Mouse (Mus musculus): Measurements from ENCODE around the gene Spen. TPM values are rescaled to one million over a fixed set of nuclear protein-coding genes. Genes with fewer than 3 reads are reported as not detected.
A peak's percentile ranks its signal among the peaks of the same experiment; 100 is the strongest.
"Not testable (repeated sequence)": the region's sequence is repeated elsewhere in the genome, so short reads cannot be mapped to it uniquely, and the experiment has no call there.

Spen gene
- total RNA-seq, 4 experiments from 2014 or later = 59.2 to 67.9 (median 66.9) TPM

DNA sequence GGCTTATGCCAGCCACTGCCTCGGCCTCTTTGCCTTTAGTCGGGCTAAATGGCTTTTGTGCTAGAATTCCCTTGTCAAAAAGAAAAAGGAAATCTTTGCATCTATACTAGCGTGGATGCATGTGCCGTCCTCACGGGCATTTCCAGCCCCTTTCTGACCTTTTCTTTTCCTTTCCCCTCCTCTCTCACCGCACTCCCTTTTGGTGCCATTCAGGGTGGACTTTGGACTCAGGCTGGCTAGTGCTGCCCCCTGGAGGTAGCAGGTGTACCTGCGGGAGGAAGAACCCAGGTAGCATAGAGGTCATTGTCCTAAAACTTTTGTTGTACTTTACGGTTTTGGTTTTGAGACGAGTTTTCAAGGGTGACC is 21.5 kb upstream of the Spen start:
- DNase-seq (ENCODE audit: low spot score in 2 of 2) = peak; percentile 50 to 74

DNA sequence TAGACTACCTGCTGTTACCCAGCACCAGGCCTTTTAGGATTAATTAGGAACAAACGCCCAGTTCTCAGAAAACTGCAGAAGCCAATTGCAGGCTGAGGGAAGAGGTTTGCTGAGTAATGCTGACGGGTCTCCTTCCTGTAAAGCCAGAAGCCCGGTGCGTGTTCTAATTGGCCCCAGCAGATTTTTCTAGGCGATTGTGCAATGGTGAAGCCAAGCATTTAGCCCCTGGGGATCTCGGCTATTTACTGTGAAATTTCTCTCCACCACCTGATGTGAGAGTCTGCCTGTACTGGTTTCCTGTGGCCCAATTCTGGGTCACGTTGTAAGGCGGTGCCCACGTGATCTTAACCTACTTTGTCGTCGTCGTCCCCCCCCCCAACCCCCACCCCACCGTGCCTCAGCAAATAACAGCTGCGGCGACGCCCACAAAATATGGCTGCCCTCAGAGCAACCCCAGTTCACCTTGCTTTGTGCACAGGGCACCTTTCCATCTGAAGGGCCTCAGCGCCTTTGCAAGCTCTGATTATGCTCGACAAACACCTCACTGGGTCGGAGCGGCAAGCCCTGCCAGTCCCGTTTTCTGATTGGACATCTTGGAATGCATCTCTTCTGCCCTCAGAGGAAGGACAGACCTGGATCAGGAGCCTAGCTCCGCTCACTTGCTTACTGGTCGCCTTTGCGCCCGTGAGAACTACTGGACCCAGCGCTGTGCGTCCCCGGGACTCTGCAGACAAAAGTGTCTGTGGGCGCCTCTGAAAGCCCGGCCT is 20.9 kb upstream of the Spen start:
- DNase-seq (ENCODE audit: low spot score in 2 of 2) = peak; percentile 65 to 74

DNA sequence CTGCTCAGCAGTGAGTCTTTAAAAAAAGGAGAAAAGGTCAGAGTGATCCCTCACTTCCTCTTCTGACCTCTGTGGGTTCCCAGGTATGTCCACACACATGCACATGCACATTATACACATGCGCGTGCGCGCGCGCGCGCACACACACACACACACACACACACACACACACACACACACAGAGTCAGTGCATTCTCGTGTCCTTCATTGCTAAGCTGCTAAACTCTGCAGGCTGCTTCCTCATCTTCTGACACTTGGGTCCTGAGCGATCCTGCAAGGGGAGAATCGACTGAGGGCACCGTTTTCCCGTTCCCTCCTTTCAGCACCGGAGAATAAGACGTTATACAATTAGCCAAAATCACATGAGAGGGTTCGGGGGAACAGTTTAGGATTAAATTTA is 20.3 kb upstream of the Spen start:
- DNase-seq (ENCODE audit: low spot score in 2 of 2) = no peak

DNA sequence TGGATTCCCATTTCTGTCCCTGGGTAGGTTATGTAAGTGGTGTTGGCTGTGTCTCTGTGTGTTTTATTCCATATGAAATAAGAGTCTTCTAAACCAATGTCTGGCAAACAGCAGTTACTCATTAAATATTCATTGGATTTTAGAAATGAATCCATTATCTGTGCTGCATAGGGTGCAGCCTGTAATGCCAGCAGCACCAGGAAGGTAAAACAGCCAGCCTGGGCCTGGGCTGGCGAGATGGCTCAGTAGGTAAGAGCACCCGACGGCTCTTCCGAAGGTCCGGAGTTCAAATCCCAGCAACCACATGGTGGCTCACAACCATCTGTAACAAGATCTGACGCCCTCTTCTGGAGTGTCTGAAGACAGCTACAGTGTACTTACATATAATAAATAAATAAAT is 17.8 kb upstream of the Spen start:
- DNase-seq (ENCODE audit: low spot score in 2 of 2) = not testable (repeated sequence)

DNA sequence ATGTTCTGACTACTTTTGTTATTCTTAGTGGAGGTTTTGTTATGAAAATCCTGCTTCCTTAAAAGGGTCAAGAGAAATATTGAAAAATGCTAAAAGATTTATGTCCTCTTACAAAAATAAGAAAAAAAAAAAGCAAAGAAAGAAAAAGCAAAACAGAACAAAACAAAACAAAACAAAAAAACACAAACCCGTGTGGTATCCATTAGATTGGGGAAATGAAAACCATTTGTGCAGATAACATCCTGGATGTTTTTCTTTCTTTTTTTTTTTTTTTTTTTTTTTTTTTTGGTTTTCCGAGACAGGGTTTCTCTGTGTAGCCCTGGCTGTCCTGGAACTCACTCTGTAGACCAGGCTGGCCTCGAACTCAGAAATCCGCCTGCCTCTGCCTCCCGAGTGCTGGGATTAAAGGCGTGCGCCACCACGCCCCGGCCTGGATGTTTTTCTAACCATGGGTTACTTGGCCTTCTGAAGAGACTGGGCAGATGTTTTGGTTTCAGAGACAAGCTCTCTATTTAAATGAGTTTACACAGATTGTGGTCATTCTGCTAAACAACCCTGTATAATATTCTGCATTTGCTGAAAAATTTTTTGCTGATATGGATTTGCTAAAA is 16.0 kb upstream of the Spen start:
- not testable (repeated sequence) for DNase-seq (ENCODE audit: low spot score in 2 of 2)

DNA sequence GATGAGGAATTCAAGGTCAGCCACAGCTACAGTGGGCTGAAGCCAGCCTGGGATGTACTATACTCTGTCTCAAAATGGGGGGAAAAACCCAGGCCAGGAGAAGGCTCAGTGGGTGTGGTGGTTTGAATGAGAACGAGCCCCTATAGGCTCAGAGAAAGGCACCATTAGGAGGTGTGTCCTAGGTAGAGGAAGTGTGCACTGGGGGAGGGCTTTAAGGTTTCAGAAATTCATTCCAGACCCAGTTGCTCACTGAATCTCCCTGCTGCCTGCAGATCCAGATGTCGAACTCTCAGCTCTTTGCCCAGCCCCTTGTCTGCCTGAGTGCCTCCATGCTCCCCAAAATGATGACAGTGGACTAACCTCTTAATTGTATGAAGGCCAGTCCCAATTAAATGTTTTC is 14.1 kb upstream of the Spen start:
- no peak for DNase-seq (ENCODE audit: low spot score in 2 of 2)

DNA sequence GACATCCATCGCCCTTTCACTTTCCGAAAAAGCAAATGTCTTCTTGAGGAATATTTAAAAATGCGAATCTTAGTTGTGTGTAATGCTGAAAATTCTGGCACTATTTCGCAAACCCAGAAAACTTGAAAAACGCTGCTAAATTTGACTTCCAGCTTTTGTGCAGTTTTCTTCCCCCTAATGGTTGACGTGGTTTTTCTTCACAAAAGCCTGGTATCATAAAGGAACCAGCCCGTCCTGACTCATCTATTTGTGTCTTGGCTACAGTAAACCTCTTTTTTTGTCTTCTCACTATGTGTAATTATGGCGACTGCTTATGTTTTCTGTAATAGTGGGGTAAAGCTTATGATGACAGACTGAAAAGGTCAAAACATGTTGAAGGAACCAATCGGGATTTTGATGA is 8.9 kb upstream of the Spen start:
- no peak for DNase-seq (ENCODE audit: low spot score in 2 of 2)

DNA sequence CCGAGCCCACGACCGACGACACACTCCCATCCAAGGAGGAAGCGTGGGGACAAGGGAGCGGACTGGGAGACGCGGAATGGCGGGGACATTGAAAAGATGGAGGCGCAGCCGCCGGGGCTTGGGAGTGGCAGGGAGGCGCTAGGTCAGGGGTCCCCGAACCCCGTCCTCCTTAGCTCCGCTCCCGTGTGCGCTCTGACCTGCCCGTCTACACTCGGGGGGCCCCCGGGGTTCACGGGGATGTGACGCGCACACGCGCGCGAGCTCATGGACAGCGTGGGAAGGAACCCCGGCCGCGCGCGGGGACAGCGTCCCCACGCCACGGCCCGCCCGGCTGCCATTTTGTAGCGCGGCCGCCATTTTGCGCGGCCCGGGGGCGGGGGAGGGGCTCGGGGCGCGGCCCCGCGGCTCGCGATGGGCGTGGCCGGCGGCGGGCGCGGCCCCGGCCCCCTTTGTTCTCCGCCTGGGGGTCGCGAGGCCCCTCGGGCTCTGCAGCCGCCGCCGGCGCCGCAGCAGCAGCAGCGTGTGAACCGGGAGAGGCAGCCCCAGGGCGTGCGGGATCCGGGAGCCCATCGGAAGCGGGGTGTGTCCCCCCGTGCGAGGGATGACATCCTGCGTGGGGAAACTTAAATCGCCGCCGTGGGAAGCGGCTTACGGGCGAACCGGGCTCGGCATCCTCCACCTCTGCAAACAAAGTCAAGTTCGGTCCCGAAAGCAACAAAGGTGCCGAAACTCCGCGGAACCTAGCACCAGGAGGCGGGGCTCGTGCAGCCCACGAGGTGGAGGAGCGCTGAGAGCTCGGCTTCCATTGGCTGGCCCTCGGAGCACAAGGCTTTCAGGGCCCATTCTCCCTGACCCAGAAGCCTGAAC is 8.2 kb upstream of the Spen start:
- DNase-seq (ENCODE audit: low spot score in 2 of 2) = peak; percentile 85

DNA sequence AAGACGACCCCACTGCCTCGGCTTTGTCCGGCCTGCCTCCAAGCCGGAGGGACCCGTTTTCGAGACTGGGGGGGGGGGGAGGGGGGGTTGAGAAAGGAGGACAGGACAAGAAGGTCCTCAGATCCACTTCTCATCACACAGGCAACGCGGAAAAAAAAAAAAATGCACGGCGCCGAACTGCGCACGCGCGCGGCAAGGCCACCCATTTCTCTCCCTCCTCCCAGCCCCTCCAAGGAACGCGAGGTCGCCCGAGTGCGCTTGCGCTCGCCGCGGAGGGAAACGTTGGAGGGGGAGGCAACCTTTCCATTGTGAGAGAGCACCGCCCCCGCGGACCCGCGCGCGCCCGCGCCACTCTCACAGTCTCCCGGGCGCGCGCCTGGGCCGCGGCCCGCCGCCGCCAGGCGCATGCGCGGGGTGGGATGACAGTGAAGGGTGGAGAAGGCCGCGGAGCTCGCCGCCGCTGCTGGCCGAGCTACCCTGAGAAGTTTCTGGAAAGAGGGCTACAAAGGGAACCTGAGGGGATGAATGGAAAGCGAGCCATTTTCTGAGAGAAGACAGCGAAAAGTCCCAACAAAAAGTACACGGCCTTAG is 7.4 kb upstream of the Spen start:
- DNase-seq (ENCODE audit: low spot score in 2 of 2) = peak; percentile 98 to 99

DNA sequence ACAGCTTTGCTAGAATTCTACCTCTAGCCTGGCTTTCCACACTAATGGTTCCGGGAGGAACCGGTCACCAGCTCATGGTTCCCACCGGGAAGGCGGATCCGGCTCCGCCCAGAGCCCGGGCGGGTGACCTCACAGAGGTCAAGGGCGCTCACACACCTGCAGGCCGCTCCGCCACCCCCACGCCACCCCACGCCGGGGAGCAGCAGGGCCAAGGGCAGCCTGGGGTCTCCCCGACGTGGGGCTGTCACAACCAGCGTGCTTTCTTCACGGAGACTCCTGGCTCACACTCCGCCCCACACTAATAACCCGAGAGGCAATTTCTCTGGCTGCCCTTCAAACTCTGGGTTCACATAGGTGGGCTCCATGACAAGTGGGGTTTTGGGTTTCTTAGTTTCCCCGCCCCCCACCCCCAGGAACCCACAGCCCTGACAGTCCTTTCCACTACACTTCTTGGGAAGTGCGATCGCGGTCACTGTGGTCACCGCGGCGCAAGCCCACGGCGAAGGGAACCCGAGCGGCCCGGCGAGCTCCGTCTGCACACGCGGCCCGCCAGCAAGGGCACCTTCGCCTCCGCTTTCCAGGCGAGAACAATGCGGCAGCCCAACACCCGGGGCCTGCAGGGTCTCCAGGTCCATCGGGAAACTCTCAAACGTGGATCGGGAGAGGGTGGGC is 6.8 kb upstream of the Spen start:
- peak; percentile 39 to 59 for DNase-seq (ENCODE audit: low spot score in 2 of 2)

DNA sequence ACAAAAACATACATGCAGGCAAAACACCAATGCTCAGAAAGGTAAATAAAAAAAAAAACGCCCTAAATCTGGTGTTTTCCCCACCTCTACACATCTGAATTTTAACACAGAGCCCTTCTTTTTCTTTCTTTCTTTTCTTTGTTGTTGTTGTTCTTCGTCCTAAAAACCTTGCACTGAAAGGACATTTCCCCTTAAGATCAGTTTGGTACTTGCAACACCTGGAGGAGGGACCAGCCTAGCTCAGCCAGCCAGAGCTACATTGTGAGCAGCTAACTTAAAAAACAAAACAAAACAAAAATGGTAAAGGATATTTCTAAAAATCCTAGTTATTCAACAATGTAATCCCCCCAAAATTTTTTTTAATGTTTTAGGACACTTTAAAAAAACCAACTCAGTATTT is 6.1 kb upstream of the Spen start:
- DNase-seq (ENCODE audit: low spot score in 2 of 2) = no peak

DNA sequence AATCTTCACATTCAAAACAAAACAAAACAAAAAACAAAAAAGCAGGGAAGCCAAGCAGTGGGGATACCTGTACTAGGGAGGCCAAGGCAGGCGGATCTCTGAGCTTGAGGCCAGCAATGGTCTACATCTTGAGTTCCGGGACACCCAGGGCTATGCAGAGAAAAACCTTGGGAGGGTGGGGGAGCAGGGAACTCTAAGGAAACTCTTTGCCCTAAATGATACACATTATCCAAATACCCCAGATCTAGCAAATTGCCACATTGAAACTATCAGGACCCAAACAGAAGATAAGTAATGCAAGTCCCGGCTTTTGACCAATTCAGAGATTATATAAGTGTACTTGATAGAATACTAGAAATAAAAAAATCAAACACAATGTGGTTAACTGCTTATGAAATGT is 5.2 kb upstream of the Spen start:
- no peak for DNase-seq (ENCODE audit: low spot score in 2 of 2)

DNA sequence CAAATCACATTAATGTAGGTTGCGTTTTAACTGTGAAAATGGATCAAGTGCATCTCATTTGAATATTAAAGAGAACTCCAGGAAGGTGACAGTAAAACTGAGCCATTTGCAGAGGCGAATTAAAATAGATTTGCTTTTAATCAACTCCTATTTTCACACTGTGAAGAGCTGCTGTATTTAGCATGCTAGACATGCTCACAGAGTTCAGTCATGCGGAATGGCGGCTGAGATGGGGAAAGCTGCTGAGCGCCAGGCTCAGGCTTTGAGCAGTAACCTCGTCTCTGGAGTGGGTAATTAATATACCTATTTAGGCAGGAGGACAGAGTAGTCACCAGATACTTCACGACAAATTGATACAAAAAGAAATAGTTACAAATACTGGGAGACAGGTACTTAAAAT is 3.5 kb upstream of the Spen start:
- DNase-seq (ENCODE audit: low spot score in 2 of 2) = no peak

DNA sequence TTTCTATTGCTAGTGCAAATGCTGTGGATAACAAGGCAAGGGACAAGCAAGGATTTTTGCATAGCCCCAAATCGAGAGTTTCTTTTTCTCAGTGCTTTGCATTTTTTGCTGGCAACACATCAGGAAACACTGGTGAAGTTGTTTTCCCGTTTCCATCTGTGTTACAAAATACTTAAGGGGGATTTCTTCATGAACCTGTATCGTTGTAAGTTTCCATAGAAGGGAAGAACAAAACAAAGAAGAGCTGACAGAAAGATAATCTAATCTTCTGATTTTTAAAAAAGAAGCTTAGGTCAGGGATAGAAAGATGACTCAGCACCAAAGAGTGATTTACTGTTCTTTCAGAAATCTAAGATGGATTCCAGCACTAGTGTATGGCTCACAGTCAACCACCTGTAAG is 2.4 kb upstream of the Spen start:
- DNase-seq (ENCODE audit: low spot score in 2 of 2) = no peak

DNA sequence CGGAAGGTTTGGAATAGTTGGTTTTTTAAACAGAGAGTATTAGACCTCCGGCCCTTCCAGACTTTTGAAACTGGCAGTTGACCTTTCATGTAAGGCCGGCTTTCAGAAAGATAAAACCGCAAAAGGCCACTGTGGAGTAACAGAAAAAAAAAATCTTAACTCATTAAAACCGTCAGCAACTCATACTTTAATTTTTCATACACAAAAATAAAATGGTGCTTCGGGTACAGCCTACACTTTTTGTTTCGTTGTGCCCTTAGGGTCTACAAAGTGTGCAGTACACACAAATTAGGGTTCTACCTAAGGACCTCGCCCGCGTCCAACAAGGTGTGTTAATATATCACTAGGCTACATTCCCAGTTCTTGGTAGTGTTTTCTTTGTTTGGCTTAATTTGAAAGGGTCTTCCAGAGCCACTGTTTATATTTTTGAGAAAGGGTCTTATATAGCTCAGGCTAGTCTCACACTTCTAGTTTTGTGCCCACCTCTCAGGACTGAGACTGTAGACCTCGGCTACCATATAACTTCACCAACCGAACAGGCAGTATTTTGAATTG is 893 bp upstream of the Spen start:
- DNase-seq (ENCODE audit: low spot score in 2 of 2) = no peak

DNA sequence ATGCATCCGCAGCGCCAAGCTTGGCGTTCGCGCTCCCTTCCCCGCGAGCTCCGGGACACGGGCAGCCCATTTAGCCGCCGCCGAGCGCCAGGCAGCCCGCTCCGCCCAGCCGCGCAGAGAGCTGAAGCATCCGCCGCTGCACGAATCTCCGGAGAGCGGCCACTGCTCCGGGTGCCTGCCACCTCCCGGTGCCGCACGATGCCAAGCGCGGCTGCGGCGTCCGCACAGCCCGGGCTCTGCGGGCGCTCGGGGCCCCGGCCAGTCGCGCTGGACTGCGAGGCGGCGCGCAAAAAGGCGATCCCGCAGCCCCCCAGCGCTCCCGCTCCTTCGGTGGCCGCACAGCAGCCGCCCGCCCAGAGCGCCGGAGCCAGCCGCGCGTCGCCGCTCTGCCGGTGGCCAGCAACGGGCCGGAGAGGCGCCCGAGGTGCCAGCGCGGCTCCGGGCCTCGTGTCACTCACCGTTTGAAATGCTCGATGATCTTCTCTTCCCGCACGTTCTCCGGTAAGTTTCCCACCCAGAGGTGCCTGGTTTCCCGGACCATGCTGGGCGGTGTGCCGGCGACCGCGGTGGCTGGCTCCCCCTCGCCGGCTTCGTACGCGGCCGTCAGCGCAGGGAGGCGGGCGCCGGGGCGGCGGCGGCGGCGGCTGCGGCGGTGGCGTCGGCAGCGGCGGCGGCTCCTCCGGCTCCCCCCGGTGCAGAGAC is 540 bp downstream of the Spen start:
- no peak for DNase-seq (ENCODE audit: low spot score in 2 of 2)

DNA sequence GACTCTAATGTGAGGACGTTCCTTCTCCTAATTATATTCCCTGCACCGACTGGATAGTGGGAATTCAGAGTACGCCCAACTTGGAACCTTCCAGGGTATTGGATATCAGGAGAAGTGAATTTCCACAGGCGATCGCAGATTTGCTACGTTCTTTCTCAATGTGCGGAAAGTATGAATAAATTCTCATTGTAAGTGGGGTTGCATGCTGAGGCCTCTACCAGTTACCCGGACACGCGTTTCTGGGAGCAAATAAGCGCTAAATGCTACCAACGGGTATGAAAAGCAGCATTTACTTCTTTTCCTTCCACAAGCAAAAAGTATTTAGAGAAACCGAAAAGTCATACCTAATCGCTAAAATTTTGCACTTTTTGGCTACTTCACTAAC is 1.2 kb downstream of the Spen start:
- no peak for DNase-seq (ENCODE audit: low spot score in 2 of 2)

DNA sequence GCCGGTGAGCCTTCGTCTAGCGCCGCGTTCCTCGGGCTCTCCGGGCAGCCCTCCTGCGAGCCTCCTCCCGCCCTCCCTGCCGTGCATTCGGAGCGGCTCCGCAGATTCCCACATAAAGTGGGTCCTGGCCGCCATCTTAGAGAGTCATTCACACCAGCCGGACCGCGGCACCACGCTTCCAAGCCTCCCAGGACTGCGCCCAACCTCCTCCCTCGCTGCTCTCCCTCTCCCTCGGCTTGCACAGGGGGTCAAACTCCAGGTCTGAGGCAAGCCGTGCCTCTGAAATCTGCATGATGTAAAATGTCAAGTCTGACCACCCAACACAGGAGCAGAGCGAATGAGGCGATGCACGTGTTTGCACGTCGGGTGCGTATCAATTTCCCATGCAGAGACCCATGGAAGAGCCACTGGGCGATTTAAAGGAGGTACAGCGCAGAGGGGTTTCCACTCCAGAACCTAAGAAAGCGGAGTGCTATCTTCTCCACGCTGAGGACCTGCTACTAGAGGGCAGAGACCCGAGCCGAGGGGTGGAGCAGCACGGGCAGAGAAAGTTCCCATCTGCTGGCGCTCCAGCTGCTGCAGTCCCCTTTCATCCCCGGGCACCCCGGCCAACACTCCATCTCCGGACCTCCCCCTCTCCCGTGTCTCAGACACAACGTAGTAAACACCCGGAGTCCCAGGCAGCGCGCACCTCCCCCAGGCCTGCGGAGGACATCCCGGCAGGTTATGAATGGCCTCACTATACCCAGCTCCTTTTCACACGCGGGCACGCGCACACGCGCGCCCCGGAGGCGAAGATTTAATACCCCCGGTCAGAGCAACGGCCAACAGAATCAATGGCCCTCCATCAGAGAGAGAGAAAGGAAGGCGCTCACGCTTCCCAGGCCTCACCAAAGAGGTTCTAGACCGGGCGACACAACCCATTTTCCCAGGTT is 1.8 kb downstream of the Spen start:
- peak; percentile 59 to 72 for DNase-seq (ENCODE audit: low spot score in 2 of 2)

DNA sequence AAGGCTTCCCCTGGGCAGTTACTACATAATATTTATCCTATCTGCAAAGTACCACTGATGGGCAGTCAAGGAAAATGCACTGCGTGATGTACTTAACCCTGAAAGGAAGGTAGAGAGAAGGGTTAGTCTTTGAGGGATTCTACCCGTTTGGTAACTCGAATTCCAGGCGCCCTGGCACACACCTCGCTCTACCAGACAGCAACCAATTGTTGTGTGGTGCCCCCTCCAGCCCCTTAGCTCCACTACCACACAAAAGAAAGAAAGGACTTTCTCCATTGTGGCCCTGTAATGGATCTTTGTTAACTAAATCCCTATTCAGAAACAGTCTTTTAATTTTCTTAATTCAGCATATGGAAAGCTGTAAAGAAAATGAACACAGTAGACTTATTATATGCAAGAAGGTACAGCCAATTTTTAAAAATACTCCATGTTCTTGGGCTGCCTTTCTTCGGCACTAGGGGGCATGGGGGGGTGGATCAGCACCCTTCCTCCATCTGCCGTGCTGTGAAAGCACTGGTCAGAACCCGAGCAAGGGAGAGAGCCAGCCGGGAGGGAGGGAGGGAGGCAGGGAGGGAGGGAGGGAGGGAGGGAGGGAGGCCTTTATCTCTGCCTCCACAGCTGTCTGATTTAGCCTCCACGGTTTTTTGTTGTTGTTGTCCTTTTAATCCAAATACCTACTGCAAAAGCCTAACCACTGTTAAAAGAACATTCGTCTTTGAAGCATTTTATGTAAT is 3.3 kb downstream of the Spen start:
- DNase-seq (ENCODE audit: low spot score in 2 of 2) = no peak

Measured in layer of hippocampus, adult 8-10 months (tissue).